Mouse (Mus musculus): Measurements from ENCODE around the gene Ano9. TPM values are rescaled to one million over a fixed set of nuclear protein-coding genes. Genes with fewer than 3 reads are reported as not detected.

The Ano9 gene
- polyA plus RNA-seq, 2 experiments: 0.27 to 0.30 TPM

GRCm38 (mm10) chr7:141059929-141060328 lies 57.7 kb downstream of the Ano9 start:
- ATAC-seq (ENCODE audit: insufficient read depth) (no peak), DNase-seq (ENCODE audit: low read depth in 3 of 3, low spot score in 3 of 3) (no peak)
- Histone ChIP-seq H3K27me3 (ENCODE audit: control insufficient read depth, insufficient read depth, low read length) (peaks cover 31% of the 10 kb centered on the region), H3K36me3 (replicated peaks; ENCODE audit: control insufficient read depth, insufficient read depth, low read depth) (no peaks in the 10 kb centered on the region), H3K9ac (replicated peaks) (no peak overlapping the region), H3K27ac (no peak overlapping the region), H3K4me1 (replicated peaks; ENCODE audit: control insufficient read depth in 2 of 2, insufficient read depth in 2 of 2, low read length in 1 of 2) (peaks cover 0 to 14% of the 10 kb centered on the region in 2 experiments; a peak in 2 of 4 replicates), H3K9me3 (ENCODE audit: control insufficient read depth, low read length) (no peaks in the 10 kb centered on the region), H3K4me3 (ENCODE audit: insufficient read depth in 1 of 2, low read depth in 2 of 2, low read length in 2 of 2) (no peak overlapping the region), H3K4me2 (ENCODE audit: low read depth) (no peak overlapping the region)
- TF ChIP-seq EP300 (IDR thresholded peaks at IDR 0.05; ENCODE audit: low read depth) (no peak), CTCF (IDR thresholded peaks at IDR 0.05; ENCODE audit: low read depth) (no peak)
- 51% methylated on average over 2 of the region's 2 CpGs for WGBS (ENCODE audit: insufficient replicate concordance)

DNA sequence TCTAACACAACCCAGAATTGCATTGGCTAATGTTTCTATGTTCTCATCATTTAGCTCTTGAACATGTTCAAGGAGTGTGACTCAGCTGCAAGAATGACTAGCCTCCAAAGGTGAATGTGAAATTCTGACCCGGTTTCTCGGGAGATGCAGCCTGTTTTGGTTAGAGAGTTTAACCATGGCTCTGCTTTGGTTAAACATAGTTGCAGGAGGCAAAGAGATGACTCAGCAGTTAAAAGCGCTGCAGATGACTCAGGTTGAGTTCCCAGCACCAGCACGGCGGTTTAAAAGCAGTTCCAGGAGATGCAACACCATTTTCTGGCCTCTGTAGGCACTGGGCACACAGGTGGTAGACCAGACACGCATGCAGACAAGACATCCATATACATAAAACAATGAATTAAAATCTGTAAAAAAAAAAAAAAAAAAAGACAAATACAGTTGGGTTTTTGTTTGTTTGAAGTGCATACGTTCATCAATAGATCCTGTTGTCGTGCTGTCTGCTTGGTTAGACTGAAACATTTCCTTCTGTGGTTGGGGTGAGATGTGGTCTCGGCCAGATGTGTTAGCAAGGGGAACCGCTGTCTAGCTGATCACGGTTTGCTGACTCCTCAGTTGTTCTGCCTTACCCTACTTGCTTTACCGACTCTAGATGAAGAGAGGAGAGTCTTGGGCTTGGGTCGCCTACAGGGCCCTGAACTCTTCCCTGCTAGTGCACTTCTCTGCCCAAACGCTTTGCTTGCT lies 58.8 kb downstream of the Ano9 start:
- no peak for DNase-seq (ENCODE audit: low read depth in 3 of 3, low spot score in 3 of 3)
- Histone ChIP-seq H3K4me2 (ENCODE audit: low read depth) (no peak overlapping the region), H3K9me3 (ENCODE audit: control insufficient read depth, low read length) (no peaks in the 10 kb centered on the region), H3K36me3 (replicated peaks; ENCODE audit: control insufficient read depth, insufficient read depth, low read depth) (no peaks in the 10 kb centered on the region), H3K9ac (replicated peaks) (no peak overlapping the region), H3K4me1 (replicated peaks; ENCODE audit: control insufficient read depth in 2 of 2, insufficient read depth in 2 of 2, low read length in 1 of 2) (peaks cover 0 to 5% of the 10 kb centered on the region in 2 experiments; a peak in 2 of 4 replicates), H3K27ac (no peak overlapping the region), H3K4me3 (ENCODE audit: insufficient read depth in 1 of 2, low read depth in 2 of 2, low read length in 2 of 2) (no peak overlapping the region), H3K27me3 (ENCODE audit: control insufficient read depth, insufficient read depth, low read length) (peaks cover 31% of the 10 kb centered on the region)
- TF ChIP-seq CTCF (IDR thresholded peaks at IDR 0.05; ENCODE audit: low read depth): no peak
- no peak for TF ChIP-seq EP300 (IDR thresholded peaks at IDR 0.05; ENCODE audit: low read depth)
- ATAC-seq (ENCODE audit: insufficient read depth): no peak
- WGBS (ENCODE audit: insufficient replicate concordance): 45% methylated on average over 14 of the region's 14 CpGs

DNA sequence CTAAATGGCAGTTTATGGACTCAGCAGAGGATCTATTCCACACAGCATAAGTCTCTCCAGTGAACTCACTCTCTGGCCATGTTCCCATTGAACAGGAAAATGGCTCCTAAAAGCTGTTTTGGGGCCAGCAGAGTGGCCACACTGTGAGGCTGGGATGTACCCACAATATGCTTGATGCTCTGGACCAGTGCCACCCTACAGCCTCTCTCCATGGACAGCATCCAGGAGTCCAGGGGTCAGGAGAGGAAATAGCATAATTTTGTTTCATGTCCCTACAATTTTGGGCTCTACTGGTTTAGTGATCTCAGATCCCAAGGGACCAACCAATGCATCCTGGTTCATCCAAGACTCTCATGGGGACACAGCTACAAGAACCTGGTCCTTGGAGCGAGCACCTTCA lies 60.1 kb downstream of the Ano9 start:
- Histone ChIP-seq H3K27me3 (ENCODE audit: control insufficient read depth, insufficient read depth, low read length) (peaks cover 31% of the 10 kb centered on the region), H3K4me2 (ENCODE audit: low read depth) (no peak overlapping the region), H3K36me3 (replicated peaks; ENCODE audit: control insufficient read depth, insufficient read depth, low read depth) (no peaks in the 10 kb centered on the region), H3K9ac (replicated peaks) (no peak overlapping the region), H3K4me3 (ENCODE audit: insufficient read depth in 1 of 2, low read depth in 2 of 2, low read length in 2 of 2) (no peak overlapping the region), H3K9me3 (ENCODE audit: control insufficient read depth, low read length) (no peaks in the 10 kb centered on the region), H3K4me1 (replicated peaks; ENCODE audit: control insufficient read depth in 2 of 2, insufficient read depth in 2 of 2, low read length in 1 of 2) (peaks cover 0 to 4% of the 10 kb centered on the region in 2 experiments; a peak in 2 of 4 replicates), H3K27ac (no peak overlapping the region)
- ATAC-seq (ENCODE audit: insufficient read depth) (no peak), DNase-seq (ENCODE audit: low read depth in 3 of 3, low spot score in 3 of 3) (no peak)
- WGBS (ENCODE audit: insufficient replicate concordance): 74% methylated on average over 1 of the region's 1 CpGs
- TF ChIP-seq EP300 (IDR thresholded peaks at IDR 0.05; ENCODE audit: low read depth) (no peak), CTCF (IDR thresholded peaks at IDR 0.05; ENCODE audit: low read depth) (no peak)

DNA sequence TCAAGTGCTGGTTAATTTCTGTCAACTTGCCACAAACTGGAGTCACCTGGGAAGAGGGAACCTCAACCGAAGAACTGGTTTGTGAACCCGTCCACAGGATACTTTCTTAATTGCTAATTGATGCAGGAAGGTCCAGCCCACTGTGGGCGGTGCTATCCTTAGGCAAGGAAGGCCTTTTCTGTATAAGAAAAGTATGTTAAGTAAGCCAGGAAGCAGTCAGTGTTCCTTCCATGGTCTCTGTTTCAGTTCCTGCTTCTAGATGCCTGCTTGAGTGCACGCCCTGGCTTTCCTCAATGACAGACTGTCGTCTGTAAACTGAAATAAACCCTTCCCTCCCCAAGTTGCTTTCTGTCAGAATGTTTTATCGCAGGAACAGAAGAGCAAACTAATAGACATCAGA lies 60.6 kb downstream of the Ano9 start:
- no peak for ATAC-seq (ENCODE audit: insufficient read depth)

DNA sequence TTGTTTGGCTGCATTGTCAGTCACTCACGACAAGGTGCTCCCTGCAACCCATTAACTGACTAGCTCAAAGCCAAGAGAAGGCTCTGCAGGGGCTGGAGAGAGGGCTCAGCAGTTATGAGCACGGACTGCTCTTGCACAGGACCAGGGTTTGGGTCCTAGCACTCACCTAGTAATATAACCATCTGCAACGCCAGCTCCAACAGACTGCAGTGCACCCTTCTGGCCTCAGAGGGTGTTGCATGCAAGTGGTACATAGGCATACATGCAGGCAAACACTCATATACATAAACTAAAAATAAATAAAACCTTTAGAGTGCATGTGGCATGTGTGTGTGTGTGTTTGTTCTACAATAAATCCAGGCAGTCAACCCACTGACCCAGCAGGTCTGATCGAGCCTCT lies 61.8 kb downstream of the Ano9 start:
- H3K27me3 ChIP-seq (ENCODE audit: control insufficient read depth, insufficient read depth, low read length): peaks cover 16% of the 10 kb centered on the region
- H3K27ac ChIP-seq: no peak overlapping the region
- H3K9me3 ChIP-seq (ENCODE audit: control insufficient read depth, low read length): no peaks in the 10 kb centered on the region
- H3K4me2 ChIP-seq (ENCODE audit: low read depth): no peak overlapping the region
- DNase-seq (ENCODE audit: low read depth in 3 of 3, low spot score in 3 of 3) (no peak), ATAC-seq (ENCODE audit: insufficient read depth) (no peak)
- H3K4me1 ChIP-seq (replicated peaks; ENCODE audit: control insufficient read depth in 2 of 2, insufficient read depth in 2 of 2, low read length in 1 of 2): peaks cover 0 to 6% of the 10 kb centered on the region in 2 experiments; a peak in 2 of 4 replicates
- WGBS (ENCODE audit: insufficient replicate concordance): 50% methylated on average over 4 of the region's 4 CpGs
- H3K9ac ChIP-seq (replicated peaks): no peak overlapping the region
- H3K4me3 ChIP-seq (ENCODE audit: insufficient read depth in 1 of 2, low read depth in 2 of 2, low read length in 2 of 2): no peak overlapping the region
- H3K36me3 ChIP-seq (replicated peaks; ENCODE audit: control insufficient read depth, insufficient read depth, low read depth): no peaks in the 10 kb centered on the region
- peak; percentile 37 for TF ChIP-seq CTCF (IDR thresholded peaks at IDR 0.05; ENCODE audit: low read depth)
- TF ChIP-seq EP300 (IDR thresholded peaks at IDR 0.05; ENCODE audit: low read depth): no peak

More for the DNA sequence above, 60.6 kb downstream of the Ano9 start:
- Histone ChIP-seq H3K4me3 (ENCODE audit: insufficient read depth in 1 of 2, low read depth in 2 of 2, low read length in 2 of 2) (no peak overlapping the region), H3K4me1 (replicated peaks; ENCODE audit: control insufficient read depth in 2 of 2, insufficient read depth in 2 of 2, low read length in 1 of 2) (peaks cover 0 to 4% of the 10 kb centered on the region in 2 experiments; a peak in 2 of 4 replicates), H3K27me3 (ENCODE audit: control insufficient read depth, insufficient read depth, low read length) (peaks cover 28% of the 10 kb centered on the region), H3K4me2 (ENCODE audit: low read depth) (no peak overlapping the region), H3K9me3 (ENCODE audit: control insufficient read depth, low read length) (no peaks in the 10 kb centered on the region), H3K36me3 (replicated peaks; ENCODE audit: control insufficient read depth, insufficient read depth, low read depth) (no peaks in the 10 kb centered on the region), H3K9ac (replicated peaks) (no peak overlapping the region), H3K27ac (no peak overlapping the region)
- no peak for DNase-seq (ENCODE audit: low read depth in 3 of 3, low spot score in 3 of 3)
- TF ChIP-seq EP300 (IDR thresholded peaks at IDR 0.05; ENCODE audit: low read depth) (no peak), CTCF (IDR thresholded peaks at IDR 0.05; ENCODE audit: low read depth) (no peak)
- WGBS (ENCODE audit: insufficient replicate concordance): 60% methylated on average over 6 of the region's 6 CpGs
